Mouse (Mus musculus): ENCODE data around the gene Selenoo.

GRCm38 (mm10) chr15:89058736-89059135 lies 30.1 kb upstream of the Selenoo start:
- TF ChIP-seq CTCF (IDR thresholded peaks at IDR 0.05; ENCODE audit: low read depth) (no peak), EP300 (optimal IDR thresholded peaks at IDR 0.05) (no peak)

Measured in stomach, postnatal 0 days (tissue).